Mouse (Mus musculus) stomach, embryonic 14.5 days (tissue): Measurements from ENCODE around the gene Clic1. TPM values are rescaled to one million over a fixed set of nuclear protein-coding genes. Genes with fewer than 3 reads are reported as not detected.

Experiments used
- ATAC-seq: fragments of 200-750 bp; cut with Nextera tagmentation; 2 replicates; pipeline ENCODE4 v1.8.0; 2017; ENCODE audit warnings: low read depth, moderate TSS enrichment; ENCODE audit not compliant: insufficient number of reproducible peaks, insufficient read depth, low FRiP score
- H3K27ac ChIP-seq: fragments of 300-500 bp; sonication (generic); 2 replicates; pipeline ENCODE4 v1.5.1; 2014; ENCODE audit warnings: mild to moderate bottlenecking, low read length, moderate library complexity, mixed read lengths
- H3K27me3 ChIP-seq: fragments of 300-500 bp; sonication (generic); 2 replicates; pipeline ENCODE4 v1.6.1; 2014; ENCODE audit warnings: low read length, control low read depth, mixed read lengths; ENCODE audit not compliant: control insufficient read depth, insufficient read depth
- H3K36me3 ChIP-seq: fragments of 300-500 bp; sonication (generic); 2 replicates; pipeline ENCODE4 v1.6.1; 2014; ENCODE audit warnings: mild to moderate bottlenecking, control low read depth, low read length, moderate library complexity, mixed read lengths; ENCODE audit not compliant: control insufficient read depth, insufficient read depth
- H3K4me1 ChIP-seq: fragments of 300-500 bp; sonication (generic); 2 replicates; pipeline ENCODE4 v1.6.1; 2014; ENCODE audit warnings: low read length, control low read depth, mixed read lengths; ENCODE audit not compliant: control insufficient read depth, insufficient read depth
- H3K4me2 ChIP-seq: fragments of 300-500 bp; sonication (generic); replicated peaks from 2 replicates; pipeline ENCODE4 v1.6.1; 2014; ENCODE audit warnings: low read depth, low read length, control low read depth
- H3K4me3 ChIP-seq: fragments of 300-500 bp; sonication (generic); 2 replicates; pipeline ENCODE4 v1.5.1; 2014; ENCODE audit warnings: low read depth, low read length, control low read depth
- H3K9ac ChIP-seq: fragments of 300-500 bp; sonication (generic); replicated peaks from 2 replicates; pipeline ENCODE4 v1.6.1; 2014; ENCODE audit warnings: low read depth, mild to moderate bottlenecking, control low read depth, low read length, moderate library complexity, mixed read lengths
- H3K9me3 ChIP-seq: fragments of 300-500 bp; sonication (generic); 2 replicates; pipeline ENCODE4 v1.6.1; 2016; ENCODE audit warnings: low read depth, low read length, control low read depth; ENCODE audit not compliant: control insufficient read depth
- WGBS: fragments of 180-500 bp; shearing (Covaris S2); extraction: QIAGEN DNeasy Blood & Tissue Kit; methylation state at CpG from one replicate; pipeline ENCODE4 v1.1.7; 2014; 5-methylcytosine and 5-hydroxymethylcytosine counted together
- polyA plus RNA-seq: library from polyadenylated mRNA; unstranded; fragments of >200 nt; fragmentation: Nextera tagmentation; extraction: Ambion mirVana; gene quantifications from 2 replicates; pipeline ENCODE4 v1.2.1, GENCODE M21; 2014

Gene Clic1
- polyA plus RNA-seq, 1 experiment from 2014 or later: 83.0 TPM

- Histone ChIP-seq H3K4me2 (no peak overlapping the region), H3K9me3 (no peaks in the 10 kb centered on the region), H3K4me1 (no peaks in the 10 kb centered on the region), H3K36me3 (peaks cover 75% of the 10 kb centered on the region), H3K27ac (no peak overlapping the region), H3K27me3 (no peaks in the 10 kb centered on the region), H3K4me3 (no peak overlapping the region), H3K9ac (no peak overlapping the region)
- ATAC-seq: no peak
- WGBS: 85% methylated on average over 12 of the region's 12 CpGs
Observed at GRCm38 (mm10) chr17:35096597-35096996, 46.8 kb downstream of the Clic1 start.

- no peak overlapping the region for H3K9ac ChIP-seq
- H3K4me3 ChIP-seq: no peak overlapping the region
- WGBS: 89% methylated on average over 11 of the region's 12 CpGs
- H3K4me2 ChIP-seq: no peak overlapping the region
- H3K4me1 ChIP-seq: no peaks in the 10 kb centered on the region
- no peaks in the 10 kb centered on the region for H3K9me3 ChIP-seq
- H3K27me3 ChIP-seq: no peaks in the 10 kb centered on the region
- no peak overlapping the region for H3K27ac ChIP-seq
- peaks cover 78% of the 10 kb centered on the region for H3K36me3 ChIP-seq
- no peak for ATAC-seq
Observed at GRCm38 (mm10) chr17:35097164-35097655, 47.4 kb downstream of the Clic1 start.

GRCm38 (mm10) chr17:35100196-35100765 lies 50.5 kb downstream of the Clic1 start:
- H3K36me3 ChIP-seq: peaks cover 64% of the 10 kb centered on the region
- H3K4me3 ChIP-seq: no peak overlapping the region
- H3K27me3 ChIP-seq: no peaks in the 10 kb centered on the region
- WGBS: 54% methylated on average over 10 of the region's 10 CpGs
- no peak overlapping the region for H3K27ac ChIP-seq
- H3K9me3 ChIP-seq: no peaks in the 10 kb centered on the region
- no peak for ATAC-seq
- no peak overlapping the region for H3K4me2 ChIP-seq
- no peaks in the 10 kb centered on the region for H3K4me1 ChIP-seq
- H3K9ac ChIP-seq: no peak overlapping the region

GRCm38 (mm10) chr17:35101161-35101560 lies 51.4 kb downstream of the Clic1 start:
- 85% methylated on average over 11 of the region's 11 CpGs for WGBS
- Histone ChIP-seq H3K9ac (no peak overlapping the region), H3K27me3 (no peaks in the 10 kb centered on the region), H3K4me3 (no peak overlapping the region), H3K9me3 (no peaks in the 10 kb centered on the region), H3K4me2 (no peak overlapping the region), H3K27ac (no peak overlapping the region), H3K36me3 (peaks cover 62% of the 10 kb centered on the region), H3K4me1 (0 out of 2 replicates have a peak, but pooled peaks cover 2% of the 10 kb centered on the region)
- no peak for ATAC-seq

GRCm38 (mm10) chr17:35102299-35102698 lies 52.5 kb downstream of the Clic1 start:
- 72% methylated on average over 8 of the region's 8 CpGs for WGBS
- Histone ChIP-seq H3K9ac (no peak overlapping the region), H3K4me2 (no peak overlapping the region), H3K4me3 (no peak overlapping the region), H3K27me3 (no peaks in the 10 kb centered on the region), H3K4me1 (0 out of 2 replicates have a peak, but pooled peaks cover 3% of the 10 kb centered on the region), H3K27ac (no peak overlapping the region), H3K9me3 (no peaks in the 10 kb centered on the region), H3K36me3 (peaks cover 52% of the 10 kb centered on the region)
- no peak for ATAC-seq

GRCm38 (mm10) chr17:35103221-35103690 lies 53.5 kb downstream of the Clic1 start:
- Histone ChIP-seq H3K4me1 (0 out of 2 replicates have a peak, but pooled peaks cover 3% of the 10 kb centered on the region), H3K4me2 (no peak overlapping the region), H3K9me3 (no peaks in the 10 kb centered on the region), H3K36me3 (peaks cover 43% of the 10 kb centered on the region), H3K9ac (no peak overlapping the region), H3K27ac (no peak overlapping the region), H3K4me3 (no peak overlapping the region), H3K27me3 (no peaks in the 10 kb centered on the region)
- 67% methylated on average over 6 of the region's 6 CpGs for WGBS
- ATAC-seq: no peak

GRCm38 (mm10) chr17:35104079-35104478 lies 54.3 kb downstream of the Clic1 start:
- Histone ChIP-seq H3K9me3 (no peaks in the 10 kb centered on the region), H3K4me3 (no peak overlapping the region), H3K9ac (no peak overlapping the region), H3K4me2 (no peak overlapping the region), H3K27ac (no peak overlapping the region), H3K27me3 (no peaks in the 10 kb centered on the region), H3K36me3 (peaks cover 36% of the 10 kb centered on the region), H3K4me1 (0 out of 2 replicates have a peak, but pooled peaks cover 3% of the 10 kb centered on the region)
- WGBS: 90% methylated on average over 7 of the region's 7 CpGs
- ATAC-seq: no peak

GRCm38 (mm10) chr17:35104754-35105153 lies 55.0 kb downstream of the Clic1 start:
- 79% methylated on average over 6 of the region's 6 CpGs for WGBS
- no peak overlapping the region for H3K4me3 ChIP-seq
- ATAC-seq: no peak

More at GRCm38 (mm10) chr17:35104754-35105153, 55.0 kb downstream of the Clic1 start:
- H3K36me3 ChIP-seq: peaks cover 33% of the 10 kb centered on the region
- H3K27me3 ChIP-seq: no peaks in the 10 kb centered on the region
- H3K4me2 ChIP-seq: no peak overlapping the region
- H3K27ac ChIP-seq: no peak overlapping the region
- no peaks in the 10 kb centered on the region for H3K9me3 ChIP-seq
- no peak overlapping the region for H3K9ac ChIP-seq
- H3K4me1 ChIP-seq: 0 out of 2 replicates have a peak, but pooled peaks cover 3% of the 10 kb centered on the region
